Mouse (Mus musculus) mature B cell (primary cell): Measurements from ENCODE around the gene A930017K11Rik.

Experiments used
- in situ Hi-C: fragments of 300-500 bp; cut with MboI; formaldehyde crosslinking; loops from 2 replicates; pipeline ENCODE4 v1.14.3; 2019

A930017K11Rik gene

GRCm38 (mm10) chr17:25958771-25959494 lies 6.6 kb upstream of the A930017K11Rik start:
- in situ Hi-C loops, result no loop called here

GRCm38 (mm10) chr17:25957586-25958051 lies 5.3 kb upstream of the A930017K11Rik start:
- in situ Hi-C loops, result no loop called here

DNA sequence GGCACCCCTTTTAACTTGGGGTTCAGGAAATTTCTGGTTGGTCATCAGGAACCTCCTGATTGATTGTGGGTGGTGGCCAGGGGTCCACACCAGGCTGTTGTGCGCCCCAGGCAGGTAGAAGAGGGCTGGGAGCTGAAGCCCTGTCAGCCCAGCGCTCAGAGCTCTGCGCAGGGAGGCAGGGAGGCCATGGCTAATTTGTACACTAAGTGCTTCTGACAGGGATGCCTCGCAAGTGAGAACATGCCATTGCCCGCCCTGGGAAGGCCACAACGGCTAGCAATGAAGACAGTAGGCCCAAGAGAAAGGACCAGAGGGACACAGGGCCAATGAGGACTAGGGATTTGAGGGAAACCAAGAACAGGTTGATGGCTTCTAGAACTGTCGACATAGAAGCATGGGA lies 4.3 kb upstream of the A930017K11Rik start:
- in situ Hi-C loops, result no loop called here

DNA sequence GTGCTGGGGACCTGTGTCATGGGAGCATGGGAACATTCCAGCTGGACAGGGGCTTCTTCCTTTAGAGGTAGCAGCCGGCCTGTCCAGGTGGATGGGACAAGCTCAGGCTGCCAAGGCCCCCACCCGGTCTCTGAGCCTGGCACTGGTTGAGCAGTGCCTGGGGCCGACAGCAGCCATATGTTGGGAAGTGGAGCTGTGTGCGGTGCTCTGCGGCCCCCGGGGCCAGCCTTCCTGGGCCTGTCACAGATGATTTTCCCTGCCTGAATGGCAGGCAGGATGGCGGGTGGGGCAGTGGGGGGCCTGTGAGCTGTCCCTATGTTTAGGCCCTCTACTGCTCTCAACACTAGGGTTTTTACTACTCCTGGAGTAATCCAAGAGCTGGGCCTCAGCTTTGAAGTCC lies 3.8 kb upstream of the A930017K11Rik start:
- in situ Hi-C loops, result no loop called here

DNA sequence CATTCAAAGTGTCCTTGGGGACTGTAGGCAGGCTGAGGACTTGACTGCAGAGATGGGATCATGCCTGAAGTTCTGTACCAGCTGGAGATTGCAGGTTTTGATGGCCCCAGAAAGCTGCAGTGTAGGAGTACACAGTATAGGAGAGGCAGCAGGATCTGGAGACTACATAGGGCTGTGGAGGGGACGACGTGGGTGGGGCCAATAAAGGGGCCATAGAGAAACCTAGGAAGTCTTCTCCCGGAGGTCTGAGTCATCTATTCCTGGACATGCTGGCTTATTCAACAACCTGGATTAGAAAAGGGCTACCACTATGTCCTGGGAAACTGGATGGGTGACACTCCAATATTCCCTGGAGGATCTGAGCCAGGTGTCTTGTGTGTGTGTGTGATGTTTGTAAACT lies 3.4 kb upstream of the A930017K11Rik start:
- in situ Hi-C loops, result no loop called here

- in situ Hi-C loops, result no loop called here
Measured at GRCm38 (mm10) chr17:25954671-25955070, 2.3 kb upstream of the A930017K11Rik start.

DNA sequence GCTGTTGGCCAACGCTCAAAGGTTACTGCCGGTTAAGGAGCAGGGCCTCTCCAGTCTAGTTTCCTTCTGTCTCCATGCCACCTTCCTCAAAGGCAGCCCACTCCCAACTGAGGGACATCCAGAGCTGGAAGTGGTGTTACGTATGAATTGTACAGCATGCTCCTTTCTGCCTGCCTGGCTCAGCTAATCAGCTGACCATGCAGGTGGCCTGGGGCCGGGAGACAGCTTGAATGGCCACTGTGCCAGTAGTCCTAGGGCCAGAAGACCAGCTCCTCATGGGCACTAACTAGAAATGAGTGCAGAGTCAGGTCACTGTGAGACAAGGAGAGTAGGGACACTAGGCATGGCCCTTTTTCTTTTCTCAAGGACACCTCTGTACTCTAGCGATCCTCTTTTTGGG lies 796 bp upstream of the A930017K11Rik start:
- in situ Hi-C loops, result no loop called here

GRCm38 (mm10) chr17:25951225-25951802 lies 1.1 kb downstream of the A930017K11Rik start:
- in situ Hi-C loops, result no loop called here

DNA sequence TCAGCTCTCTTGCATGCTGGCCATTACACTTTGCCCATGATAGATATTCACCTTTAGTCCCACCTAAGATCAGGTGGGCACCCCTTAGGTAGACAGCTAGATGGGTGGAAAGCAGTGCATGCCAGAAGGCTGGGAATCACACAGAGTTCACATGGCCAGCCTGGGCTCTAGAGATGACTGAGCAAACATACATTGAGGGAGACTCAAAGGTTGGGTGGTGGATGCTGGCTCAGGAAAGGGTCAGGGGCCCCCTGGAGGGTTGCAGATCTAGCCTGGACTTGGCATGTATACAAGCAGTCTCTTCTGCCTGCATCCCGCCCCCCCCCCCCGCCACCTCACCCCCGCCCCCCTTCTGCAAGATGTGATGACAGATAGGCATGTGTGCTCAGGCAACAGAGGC lies 1.7 kb downstream of the A930017K11Rik start:
- in situ Hi-C loops, result no loop called here

DNA sequence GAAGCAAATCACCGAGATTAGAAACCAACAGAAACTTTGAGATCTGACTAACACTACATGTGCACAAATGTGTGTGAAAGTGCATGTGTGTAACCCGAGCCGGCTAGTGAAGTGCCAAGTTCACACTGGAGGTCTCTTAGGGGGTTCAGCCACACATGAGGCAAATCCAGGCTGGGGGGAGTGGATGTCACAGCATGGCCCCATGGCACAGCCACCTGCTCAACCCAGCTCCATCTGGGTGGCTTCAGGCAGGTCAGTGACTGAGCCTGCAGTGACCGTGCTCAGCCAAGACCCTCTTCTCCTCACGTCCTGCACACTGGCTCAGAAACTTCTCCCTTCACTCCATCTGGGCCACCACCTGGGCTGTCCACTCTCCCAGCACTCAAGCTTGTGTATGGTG lies 2.4 kb downstream of the A930017K11Rik start:
- in situ Hi-C loops, result no loop called here

DNA sequence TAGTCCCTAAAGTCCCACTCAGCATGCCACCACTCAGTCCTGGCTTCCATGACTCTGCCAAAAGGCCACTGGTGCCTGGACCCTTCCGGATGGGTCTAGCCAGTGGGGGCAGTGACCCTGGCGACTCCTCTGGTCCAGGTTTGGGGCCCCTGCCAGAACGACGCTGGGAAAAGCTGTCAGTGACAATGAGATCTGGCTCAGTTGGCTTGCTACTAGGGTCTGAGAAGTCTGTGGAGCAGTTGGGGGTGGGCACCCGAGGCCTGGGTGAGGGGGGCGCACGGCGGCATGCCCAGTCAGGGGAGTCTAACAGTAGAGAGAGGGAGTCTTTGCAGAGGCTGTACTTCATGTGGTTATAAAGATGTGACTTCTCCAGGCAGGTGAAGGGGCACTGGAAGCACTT lies 4.3 kb downstream of the A930017K11Rik start:
- in situ Hi-C loops, result no loop called here

- in situ Hi-C loops, result no loop called here
Measured at GRCm38 (mm10) chr17:25947576-25947975, 4.8 kb downstream of the A930017K11Rik start.

- in situ Hi-C loops, result no loop called here
Measured at GRCm38 (mm10) chr17:25946891-25947290, 5.5 kb downstream of the A930017K11Rik start.

- in situ Hi-C loops, result no loop called here
Measured at GRCm38 (mm10) chr17:25946349-25946748, 6.0 kb downstream of the A930017K11Rik start.

DNA sequence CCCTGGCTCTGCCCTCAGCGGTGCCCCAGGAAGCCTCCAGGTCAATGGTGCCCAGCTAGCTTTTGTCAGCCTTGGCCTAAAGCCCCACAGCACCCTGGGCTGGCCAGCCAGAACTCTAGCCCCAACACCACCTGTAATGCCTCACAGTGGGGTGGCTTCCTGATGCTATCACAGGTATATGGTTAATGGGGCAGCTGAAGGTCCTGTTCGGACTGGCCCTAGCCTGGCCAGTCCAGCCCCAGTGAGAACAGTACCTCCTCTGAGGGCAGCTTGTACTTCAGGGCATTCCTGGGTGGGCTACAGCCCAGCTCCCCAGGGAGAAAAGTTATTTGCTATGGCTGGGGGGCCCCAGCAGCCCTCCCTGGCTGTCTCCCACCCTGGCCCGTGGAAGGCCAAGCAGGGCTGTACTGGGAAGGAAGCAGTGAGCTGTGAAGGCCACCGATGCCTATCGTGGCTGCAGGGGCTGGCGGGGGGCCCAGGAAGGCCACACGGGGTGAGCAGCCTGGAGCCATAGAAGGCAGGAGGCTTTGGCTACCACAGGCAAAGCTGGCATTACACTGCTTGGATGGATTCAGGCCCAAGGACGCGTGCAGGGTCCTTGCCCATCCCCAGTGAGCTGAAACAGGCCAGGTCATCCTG lies 6.7 kb downstream of the A930017K11Rik start:
- in situ Hi-C loops, result no loop called here

GRCm38 (mm10) chr17:25944366-25945163 lies 7.8 kb downstream of the A930017K11Rik start, which contains the start of the genes Pigq and Nhlrc4:
Gene Pigq, minus strand, starts transcription at chr17:25944936.
Gene Nhlrc4, minus strand, starts transcription at chr17:25944961.
- in situ Hi-C loops, result no loop called here

DNA sequence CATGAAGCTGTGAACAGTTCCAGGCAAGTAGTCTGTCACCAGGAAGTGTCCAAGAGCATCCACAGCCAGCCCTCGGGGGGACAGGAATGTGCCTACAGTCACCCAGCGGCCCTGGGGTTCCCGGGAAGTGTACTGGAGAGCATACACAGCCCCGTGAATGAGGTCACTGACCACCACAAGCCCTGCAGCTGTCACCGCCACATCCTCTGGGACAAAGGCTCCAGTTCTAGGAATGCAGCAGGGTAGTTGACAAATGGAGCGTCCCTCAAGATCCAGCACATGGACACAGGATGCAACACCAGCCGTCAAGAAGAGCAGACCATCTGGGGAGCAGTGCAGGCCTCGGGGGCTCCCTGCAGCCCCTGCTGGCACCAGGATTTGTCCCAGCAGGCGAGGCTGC lies 8.6 kb downstream of the A930017K11Rik start:
- in situ Hi-C loops, result no loop called here

DNA sequence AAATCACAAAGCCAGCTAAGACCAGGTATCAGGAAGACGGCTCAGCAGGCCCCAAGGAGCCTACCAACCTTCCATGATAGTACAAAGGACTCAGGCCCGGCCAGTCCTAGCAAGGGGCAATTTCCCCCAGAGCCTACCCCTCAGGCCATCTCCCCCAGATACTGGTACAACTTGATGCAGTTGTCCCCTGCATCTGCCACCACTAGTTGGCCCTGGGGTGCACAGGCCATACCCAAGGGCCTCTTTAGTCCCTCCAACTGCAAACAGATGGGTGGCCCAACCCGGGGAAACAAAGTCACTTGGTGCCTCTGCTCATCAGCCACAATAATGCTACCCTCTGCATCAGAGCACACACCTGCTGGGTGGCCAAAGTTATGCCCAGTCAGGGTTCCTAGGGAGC lies 9.1 kb downstream of the A930017K11Rik start:
- in situ Hi-C loops, result no loop called here

- in situ Hi-C loops, result no loop called here
Measured at GRCm38 (mm10) chr17:25942597-25943151, 9.7 kb downstream of the A930017K11Rik start.

DNA sequence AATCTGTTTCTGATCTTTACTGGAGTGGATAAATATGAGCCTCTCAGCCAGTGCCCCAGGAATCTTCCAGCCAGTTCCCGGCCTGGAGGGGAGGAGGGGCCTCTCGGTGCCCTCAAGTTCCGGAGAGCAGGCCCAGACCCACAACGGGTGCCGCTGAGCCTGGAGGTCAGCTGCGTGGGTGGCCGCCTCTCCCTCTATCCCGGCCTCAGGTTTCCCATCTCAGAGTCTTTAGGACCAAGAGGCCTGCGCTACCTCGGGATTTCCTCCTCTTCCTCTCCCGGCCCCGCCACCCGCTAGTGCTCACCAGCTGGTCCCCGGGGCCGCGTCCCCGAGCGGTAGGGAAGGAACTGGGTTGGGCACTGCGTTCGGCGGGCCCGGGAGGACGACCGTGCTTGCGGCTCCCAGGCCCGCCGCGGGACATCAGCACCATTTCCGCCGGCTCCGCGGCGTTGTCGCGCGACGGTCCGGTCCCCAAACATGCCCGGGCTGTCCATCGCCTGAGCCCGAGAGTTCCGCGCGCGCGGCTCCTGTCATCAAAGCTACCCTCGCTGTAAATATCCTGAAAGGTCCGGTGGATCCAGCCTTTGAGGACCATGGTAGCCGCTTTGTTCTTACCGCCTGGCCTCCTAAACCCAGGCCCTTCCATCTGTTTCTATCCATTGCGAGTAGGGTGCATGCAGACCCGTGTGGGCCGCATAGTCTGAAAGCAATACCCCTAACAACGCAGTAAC lies 10.7 kb downstream of the A930017K11Rik start:
- in situ Hi-C loops, result no loop called here

- in situ Hi-C loops, result no loop called here
Measured at GRCm38 (mm10) chr17:25934526-25934925, 17.8 kb downstream of the A930017K11Rik start.
